Mouse (Mus musculus) stomach, postnatal 0 days (tissue): ENCODE results near the gene Fcer2a.

Experiments used
- CTCF ChIP-seq: IDR thresholded peaks from 2 replicates; pipeline ENCODE4 v1.5.1; 2016; ENCODE audit warnings: antibody characterized with exemption, low read depth, mild to moderate bottlenecking, moderate library complexity
- EP300 ChIP-seq: optimal IDR thresholded peaks from 2 replicates; pipeline ENCODE3; 2016; ENCODE audit warnings: antibody characterized with exemption

GRCm38 (mm10) chr8:3645804-3646203, 48.2 kb downstream of the Fcer2a start:
- TF ChIP-seq CTCF (peak; percentile 65), EP300 (no peak)
